Mouse (Mus musculus) myocyte (in vitro differentiated cells): ENCODE measurements around the gene 9130230L23Rik. TPM values are rescaled to one million over a fixed set of nuclear protein-coding genes. Genes with fewer than 3 reads are reported as not detected.

Source experiments
- H3K27me3 ChIP-seq: one replicate; pipeline ENCODE4 v1.6.1; 2011; ENCODE audit not compliant: control insufficient read depth, insufficient read depth, insufficient read length
- H3K36me3 ChIP-seq: one replicate; pipeline ENCODE4 v1.6.1; 2011; ENCODE audit not compliant: control insufficient read depth, insufficient read depth
- H3K4me2 ChIP-seq: one replicate; pipeline ENCODE4 v1.6.1; 2011; ENCODE audit warnings: low read depth, control low read depth
- H3K4me3 ChIP-seq: one replicate; pipeline ENCODE4 v1.5.1; 2011; ENCODE audit warnings: mild to moderate bottlenecking, control low read depth, moderate library complexity
- H3K79me2 ChIP-seq: one replicate; pipeline ENCODE4 v1.6.1; 2011; ENCODE audit not compliant: control insufficient read depth, insufficient read depth
- H3ac ChIP-seq: one replicate; pipeline ENCODE4 v1.6.1; 2011; ENCODE audit not compliant: control insufficient read depth, insufficient read length
- CEBPB ChIP-seq: IDR thresholded peaks from 2 replicates; pipeline ENCODE4 v1.6.1; 2011; ENCODE audit warnings: mild to moderate bottlenecking, moderate library complexity; ENCODE audit not compliant: poor library complexity, insufficient read depth, severe bottlenecking
- E2F4 ChIP-seq: IDR thresholded peaks from one replicate; pipeline ENCODE4 v1.6.1; 2011; ENCODE audit warnings: mild to moderate bottlenecking, control low read depth, moderate library complexity; ENCODE audit not compliant: insufficient read depth
- MAX ChIP-seq: IDR thresholded peaks from one replicate; pipeline ENCODE4 v1.6.1; 2011; ENCODE audit warnings: low read depth, mild to moderate bottlenecking, control low read depth
- MYOD1 ChIP-seq, 3 experiments: IDR thresholded peaks; one replicate each; pipeline ENCODE4 v1.6.1; 2011; ENCODE audit warnings: control low read depth in 2 of 3, low read depth in 2 of 3, mild to moderate bottlenecking in 2 of 3, moderate library complexity in 1 of 3; ENCODE audit not compliant: insufficient read length in 2 of 3, control insufficient read depth in 1 of 3
- MYOG ChIP-seq, 3 experiments: IDR thresholded peaks; one replicate each; pipeline ENCODE4 v1.6.1; 2011; ENCODE audit warnings: control low read depth in 2 of 3, low read depth in 2 of 3, mild to moderate bottlenecking in 2 of 3; ENCODE audit not compliant: insufficient read length in 2 of 3, control insufficient read depth in 1 of 3, insufficient read depth in 1 of 3
- POLR2A ChIP-seq: IDR thresholded peaks from one replicate; pipeline ENCODE4 v1.6.1; 2011; ENCODE audit warnings: low read depth, mild to moderate bottlenecking, control low read depth, moderate library complexity; ENCODE audit not compliant: insufficient read length
- POLR2AphosphoS2 ChIP-seq: IDR thresholded peaks from one replicate; pipeline ENCODE4 v1.6.1; 2011; ENCODE audit warnings: low read depth, control low read depth; ENCODE audit not compliant: insufficient read length
- REST ChIP-seq: IDR thresholded peaks from one replicate; pipeline ENCODE4 v1.6.1; 2011; ENCODE audit warnings: mild to moderate bottlenecking, control low read depth, moderate library complexity; ENCODE audit not compliant: insufficient read depth, insufficient read length
- SRF ChIP-seq: IDR thresholded peaks from one replicate; pipeline ENCODE4 v1.6.1; 2011; ENCODE audit warnings: low read depth; ENCODE audit not compliant: control insufficient read depth, insufficient read length
- TCF12 ChIP-seq: IDR thresholded peaks from one replicate; pipeline ENCODE4 v1.6.1; 2011; ENCODE audit warnings: mild to moderate bottlenecking, control low read depth; ENCODE audit not compliant: poor library complexity, insufficient read depth, severe bottlenecking
- TCF3 ChIP-seq: IDR thresholded peaks from one replicate; pipeline ENCODE4 v1.6.1; 2011; ENCODE audit warnings: low read depth, control low read depth; ENCODE audit not compliant: insufficient read length
- USF1 ChIP-seq: IDR thresholded peaks from one replicate; pipeline ENCODE4 v1.6.1; 2011; ENCODE audit warnings: low read depth, mild to moderate bottlenecking, control low read depth, moderate library complexity
- polyA plus RNA-seq: library from polyadenylated mRNA; unstranded; fragments of >200 nt; fragmentation: generic; extraction: Trizol; gene quantifications from one replicate; pipeline ENCODE4 v1.2.1, GENCODE M21; 2012; ENCODE audit warnings: missing spikeins

Gene 9130230L23Rik
- polyA plus RNA-seq, 1 experiment = 0.08 TPM

GRCm38 (mm10) chr5:65956144-65957008 is 47.7 kb downstream of the 9130230L23Rik start:
- Histone ChIP-seq H3K4me2 (peak overlapping the region; percentile 32), H3K36me3 (no peaks in the 10 kb centered on the region), H3K4me3 (no peak overlapping the region), H3ac (no peak overlapping the region), H3K27me3 (no peaks in the 10 kb centered on the region), H3K79me2 (no peaks in the 10 kb centered on the region)
- TF ChIP-seq SRF (no peak), USF1 (no peak), MAX (no peak), POLR2AphosphoS2 (no peak), POLR2A (no peak), REST (no peak), MYOD1 (IDR thresholded peaks at IDR 0.05; ENCODE audit: control insufficient read depth in 1 of 3, insufficient read length in 2 of 3, low read depth in 2 of 3) (no peak), TCF12 (no peak), TCF3 (no peak), CEBPB (no peak), E2F4 (no peak), MYOG (IDR thresholded peaks at IDR 0.05; ENCODE audit: control insufficient read depth in 1 of 3, insufficient read depth in 1 of 3, insufficient read length in 2 of 3, low read depth in 2 of 3) (no peak)

- Histone ChIP-seq H3K4me3 (no peak overlapping the region), H3K4me2 (peak overlapping the region; percentile 32), H3K36me3 (no peaks in the 10 kb centered on the region), H3K79me2 (no peaks in the 10 kb centered on the region), H3K27me3 (no peaks in the 10 kb centered on the region), H3ac (no peak overlapping the region)
- TF ChIP-seq TCF3 (no peak), MYOD1 (IDR thresholded peaks at IDR 0.05; ENCODE audit: control insufficient read depth in 1 of 3, insufficient read length in 2 of 3, low read depth in 2 of 3) (peak in 1 of 3 experiments; percentile 45)
Observed at GRCm38 (mm10) chr5:65955343-65956143, 48.5 kb downstream of the 9130230L23Rik start.

- Histone ChIP-seq H3K27me3 (no peaks in the 10 kb centered on the region), H3ac (no peak overlapping the region), H3K4me2 (no peak overlapping the region), H3K79me2 (no peaks in the 10 kb centered on the region), H3K36me3 (no peaks in the 10 kb centered on the region), H3K4me3 (no peak overlapping the region)
- TF ChIP-seq TCF3 (no peak), POLR2A (no peak), E2F4 (no peak), REST (no peak), MYOD1 (IDR thresholded peaks at IDR 0.05; ENCODE audit: control insufficient read depth in 1 of 3, insufficient read length in 2 of 3, low read depth in 2 of 3) (no peak), TCF12 (no peak), SRF (no peak), MYOG (IDR thresholded peaks at IDR 0.05; ENCODE audit: control insufficient read depth in 1 of 3, insufficient read depth in 1 of 3, insufficient read length in 2 of 3, low read depth in 2 of 3) (no peak), POLR2AphosphoS2 (no peak), CEBPB (no peak), MAX (no peak), USF1 (no peak)
Observed at GRCm38 (mm10) chr5:65954130-65955080, 49.7 kb downstream of the 9130230L23Rik start.

- no peaks in the 10 kb centered on the region for H3K36me3 ChIP-seq
- no peak overlapping the region for H3K4me2 ChIP-seq
- H3ac ChIP-seq = no peak overlapping the region
- H3K27me3 ChIP-seq = no peaks in the 10 kb centered on the region
- H3K4me3 ChIP-seq = no peak overlapping the region
- no peaks in the 10 kb centered on the region for H3K79me2 ChIP-seq
- TF ChIP-seq POLR2A (no peak), TCF3 (no peak), MYOG (IDR thresholded peaks at IDR 0.05; ENCODE audit: control insufficient read depth in 1 of 3, insufficient read depth in 1 of 3, insufficient read length in 2 of 3, low read depth in 2 of 3) (no peak), REST (no peak), MYOD1 (IDR thresholded peaks at IDR 0.05; ENCODE audit: control insufficient read depth in 1 of 3, insufficient read length in 2 of 3, low read depth in 2 of 3) (no peak)
Observed at GRCm38 (mm10) chr5:65951513-65951909, 52.6 kb downstream of the 9130230L23Rik start.
